Mouse (Mus musculus) C2C12 (cell line): Measurements from ENCODE around the gene Slc4a5.

Experiments used
- CTCF ChIP-seq: IDR thresholded peaks from one replicate; pipeline ENCODE4 v1.5.1; 2011; ENCODE audit not compliant: control insufficient read depth, insufficient read depth, insufficient read length
- FOSL1 ChIP-seq: IDR thresholded peaks from one replicate; pipeline ENCODE4 v1.8.0; 2011; ENCODE audit warnings: mild to moderate bottlenecking, low read length; ENCODE audit not compliant: poor library complexity, insufficient read depth, severe bottlenecking
- MYOD1 ChIP-seq: IDR thresholded peaks from one replicate; pipeline ENCODE4 v1.6.1; 2011; ENCODE audit warnings: low read depth; ENCODE audit not compliant: control insufficient read depth, insufficient read length
- USF1 ChIP-seq: IDR thresholded peaks from one replicate; pipeline ENCODE4 v1.6.1; 2011; ENCODE audit warnings: low read depth, mild to moderate bottlenecking, control low read depth, moderate library complexity

DNA sequence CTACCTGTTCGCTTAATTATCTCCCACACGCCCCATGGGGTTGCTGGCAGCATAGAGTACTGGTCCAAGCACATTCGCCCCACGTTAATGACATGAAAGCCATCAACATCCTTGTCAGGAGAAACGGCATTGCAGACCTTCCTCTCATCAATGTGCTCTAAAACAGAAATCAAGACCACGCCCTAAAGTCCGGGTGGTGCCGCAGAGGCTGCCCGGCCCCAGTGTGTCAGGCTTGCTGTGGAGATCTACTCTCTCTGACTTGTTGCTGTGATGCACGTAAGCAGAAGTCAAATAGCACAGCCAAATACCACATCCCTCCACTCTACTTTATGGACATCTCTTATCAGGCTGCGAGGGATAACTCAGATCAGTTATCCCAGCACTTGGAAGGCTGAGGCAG is 91.6 kb downstream of the Slc4a5 start:
- no peak for TF ChIP-seq CTCF
- TF ChIP-seq MYOD1: no peak
- TF ChIP-seq FOSL1: no peak
- no peak for TF ChIP-seq USF1
